Mouse (Mus musculus) E14TG2a.4 (cell line): ENCODE data around the gene Pola1.

Experiments
- CTCF ChIP-seq: conservative IDR thresholded peaks from 2 replicates; pipeline ENCODE4 v1.5.1; 2014; ENCODE audit warnings: low read length
- NANOG ChIP-seq: IDR thresholded peaks from 2 replicates; pipeline ENCODE4 v1.6.1; 2014; ENCODE audit warnings: borderline replicate concordance, low read length, mixed read lengths

DNA sequence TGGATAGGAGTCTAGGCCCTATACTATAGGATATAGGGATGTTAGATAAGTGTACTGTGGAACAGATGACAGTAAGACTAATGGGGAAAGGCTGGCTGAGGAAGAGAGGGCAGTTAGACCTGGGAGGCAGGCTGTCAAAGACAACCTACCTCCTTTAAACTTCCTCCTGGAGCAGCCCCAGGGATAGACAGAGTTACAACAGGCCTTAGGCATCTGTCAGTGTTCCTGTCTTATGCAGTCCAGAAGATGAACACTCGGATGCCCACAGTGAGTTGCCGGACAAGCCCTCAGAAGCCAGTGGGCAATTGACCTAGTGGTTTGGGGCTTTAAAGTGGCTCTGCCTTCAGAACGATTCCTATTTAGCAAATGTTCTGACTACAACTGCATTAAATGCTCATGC, 42.5 kb upstream of the Pola1 start:
- TF ChIP-seq CTCF (no peak), NANOG (no peak)
